Mouse (Mus musculus): ENCODE measurements at regions not wholly inside any gene's neighbourhood (a gene's known extent, or its start where the extent isn't known, plus 50 kb on each side); places are given as distances from the start of the nearest gene placed in this dataset.
"Not testable (repeated sequence)": the region's sequence is repeated elsewhere in the genome, so short reads cannot be mapped to it uniquely, and the experiment has no call there.

- Histone ChIP-seq H3K4me3 (ENCODE audit: low read depth, low read length) (no peak overlapping the region), H3K36me3 (ENCODE audit: insufficient read depth, low read length) (no peaks in the 10 kb centered on the region), H3K9me3 (ENCODE audit: low read length) (no peaks in the 10 kb centered on the region), H3K27me3 (replicated peaks; ENCODE audit: insufficient read depth, low read length) (no peaks in the 10 kb centered on the region), H3K27ac (ENCODE audit: low read length) (no peak overlapping the region), H3K9ac (replicated peaks; ENCODE audit: low read depth) (no peak overlapping the region), H3K4me1 (ENCODE audit: insufficient read depth, low read depth, low read length) (no peaks in the 10 kb centered on the region), H3K4me2 (replicated peaks; ENCODE audit: low read depth, low read length) (no peak overlapping the region)
- ATAC-seq = no peak
- no peak for DNase-seq (ENCODE audit: low spot score)
- TF ChIP-seq EP300 (IDR thresholded peaks at IDR 0.05) (no peak), CTCF (IDR thresholded peaks at IDR 0.05) (no peak)
- 62% methylated on average over 3 of the region's 3 CpGs for WGBS
Measured at GRCm38 (mm10) chr17:50416538-50417113, 92.6 kb upstream of the Plcl2 start.

- Histone ChIP-seq H3K36me3 (ENCODE audit: insufficient read depth, low read length) (no peaks in the 10 kb centered on the region), H3K4me1 (ENCODE audit: insufficient read depth, low read depth, low read length) (no peaks in the 10 kb centered on the region), H3K9ac (replicated peaks; ENCODE audit: low read depth) (no peak overlapping the region), H3K27me3 (replicated peaks; ENCODE audit: insufficient read depth, low read length) (no peaks in the 10 kb centered on the region), H3K4me3 (ENCODE audit: low read depth, low read length) (no peak overlapping the region), H3K4me2 (replicated peaks; ENCODE audit: low read depth, low read length) (no peak overlapping the region), H3K9me3 (ENCODE audit: low read length) (no peaks in the 10 kb centered on the region), H3K27ac (ENCODE audit: low read length) (no peak overlapping the region)
- TF ChIP-seq EP300 (IDR thresholded peaks at IDR 0.05) (no peak), CTCF (IDR thresholded peaks at IDR 0.05) (peak; percentile 54)
- 62% methylated on average over 3 of the region's 3 CpGs for WGBS
- no peak for ATAC-seq
- DNase-seq (ENCODE audit: low spot score) = peak; percentile 38
Measured at GRCm38 (mm10) chr17:50418863-50419383, 90.3 kb upstream of the Plcl2 start.

GRCm38 (mm10) chr17:50419551-50419950, 89.7 kb upstream of the Plcl2 start:
- H3K4me3 ChIP-seq (ENCODE audit: low read depth, low read length); H3K4me1 ChIP-seq (ENCODE audit: insufficient read depth, low read depth, low read length); H3K36me3 ChIP-seq (ENCODE audit: insufficient read depth, low read length); H3K9ac ChIP-seq (replicated peaks; ENCODE audit: low read depth); H3K27me3 ChIP-seq (replicated peaks; ENCODE audit: insufficient read depth, low read length); ATAC-seq; H3K4me2 ChIP-seq (replicated peaks; ENCODE audit: low read depth, low read length); DNase-seq (ENCODE audit: low spot score); H3K27ac ChIP-seq (ENCODE audit: low read length); H3K9me3 ChIP-seq (ENCODE audit: low read length): not testable (repeated sequence)

- WGBS = 68% methylated on average over 10 of the region's 12 CpGs
- ATAC-seq (peak; percentile 84), DNase-seq (ENCODE audit: low spot score) (peak; percentile 51)
- no peak for TF ChIP-seq CTCF (IDR thresholded peaks at IDR 0.05)
- TF ChIP-seq EP300 (IDR thresholded peaks at IDR 0.05) = no peak
- no peak overlapping the region for H3K4me3 ChIP-seq (ENCODE audit: low read depth, low read length)
- H3K9me3 ChIP-seq (ENCODE audit: low read length) = no peaks in the 10 kb centered on the region
- no peaks in the 10 kb centered on the region for H3K36me3 ChIP-seq (ENCODE audit: insufficient read depth, low read length)
- H3K4me2 ChIP-seq (replicated peaks; ENCODE audit: low read depth, low read length) = no peak overlapping the region
- H3K9ac ChIP-seq (replicated peaks; ENCODE audit: low read depth) = no peak overlapping the region
- no peak overlapping the region for H3K27ac ChIP-seq (ENCODE audit: low read length)
- no peaks in the 10 kb centered on the region for H3K4me1 ChIP-seq (ENCODE audit: insufficient read depth, low read depth, low read length)
- no peaks in the 10 kb centered on the region for H3K27me3 ChIP-seq (replicated peaks; ENCODE audit: insufficient read depth, low read length)
Measured at GRCm38 (mm10) chr17:50419966-50420365, 89.2 kb upstream of the Plcl2 start.

- Histone ChIP-seq H3K4me1 (ENCODE audit: insufficient read depth, low read depth, low read length) (no peaks in the 10 kb centered on the region), H3K9ac (replicated peaks; ENCODE audit: low read depth) (no peak overlapping the region), H3K4me3 (ENCODE audit: low read depth, low read length) (no peak overlapping the region), H3K36me3 (ENCODE audit: insufficient read depth, low read length) (no peaks in the 10 kb centered on the region), H3K27me3 (replicated peaks; ENCODE audit: insufficient read depth, low read length) (no peaks in the 10 kb centered on the region), H3K9me3 (ENCODE audit: low read length) (no peaks in the 10 kb centered on the region), H3K4me2 (replicated peaks; ENCODE audit: low read depth, low read length) (no peak overlapping the region), H3K27ac (ENCODE audit: low read length) (no peak overlapping the region)
- no peak for DNase-seq (ENCODE audit: low spot score)
- ATAC-seq = no peak
- WGBS = 93% methylated on average over 6 of the region's 6 CpGs
- TF ChIP-seq EP300 (IDR thresholded peaks at IDR 0.05) (no peak), CTCF (IDR thresholded peaks at IDR 0.05) (no peak)
Measured at GRCm38 (mm10) chr17:50420690-50421089, 88.5 kb upstream of the Plcl2 start.

GRCm38 (mm10) chr17:50421476-50421875, 87.7 kb upstream of the Plcl2 start:
- TF ChIP-seq CTCF (IDR thresholded peaks at IDR 0.05) (no peak), EP300 (IDR thresholded peaks at IDR 0.05) (no peak)
- 90% methylated on average over 10 of the region's 10 CpGs for WGBS
- DNase-seq (ENCODE audit: low spot score) = no peak
- H3K9me3 ChIP-seq (ENCODE audit: low read length) = no peaks in the 10 kb centered on the region
- H3K27ac ChIP-seq (ENCODE audit: low read length) = no peak overlapping the region
- no peaks in the 10 kb centered on the region for H3K36me3 ChIP-seq (ENCODE audit: insufficient read depth, low read length)
- H3K4me2 ChIP-seq (replicated peaks; ENCODE audit: low read depth, low read length) = no peak overlapping the region
- no peak for ATAC-seq
- H3K27me3 ChIP-seq (replicated peaks; ENCODE audit: insufficient read depth, low read length) = no peaks in the 10 kb centered on the region
- H3K9ac ChIP-seq (replicated peaks; ENCODE audit: low read depth) = no peak overlapping the region
- H3K4me3 ChIP-seq (ENCODE audit: low read depth, low read length) = no peak overlapping the region
- no peaks in the 10 kb centered on the region for H3K4me1 ChIP-seq (ENCODE audit: insufficient read depth, low read depth, low read length)

GRCm38 (mm10) chr17:50425110-50425509, 84.1 kb upstream of the Plcl2 start:
- 85% methylated on average over 3 of the region's 3 CpGs for WGBS
- Histone ChIP-seq H3K4me1 (ENCODE audit: insufficient read depth, low read depth, low read length) (no peaks in the 10 kb centered on the region), H3K4me3 (ENCODE audit: low read depth, low read length) (no peak overlapping the region), H3K36me3 (ENCODE audit: insufficient read depth, low read length) (no peaks in the 10 kb centered on the region), H3K4me2 (replicated peaks; ENCODE audit: low read depth, low read length) (no peak overlapping the region), H3K27ac (ENCODE audit: low read length) (no peak overlapping the region), H3K9me3 (ENCODE audit: low read length) (no peaks in the 10 kb centered on the region), H3K9ac (replicated peaks; ENCODE audit: low read depth) (no peak overlapping the region), H3K27me3 (replicated peaks; ENCODE audit: insufficient read depth, low read length) (no peaks in the 10 kb centered on the region)
- DNase-seq (ENCODE audit: low spot score) (no peak), ATAC-seq (no peak)
- TF ChIP-seq CTCF (IDR thresholded peaks at IDR 0.05) (no peak), EP300 (IDR thresholded peaks at IDR 0.05) (no peak)
